Mouse (Mus musculus) lung, embryonic 16.5 days (tissue): ENCODE results near the gene Abtb2. TPM values are rescaled to one million over a fixed set of nuclear protein-coding genes. Genes with fewer than 3 reads are reported as not detected.

Source experiments
- ATAC-seq: fragments of 200-750 bp; cut with Nextera tagmentation; 2 replicates; pipeline ENCODE4 v1.8.0; 2017; ENCODE audit warnings: low read depth, mild to moderate bottlenecking, moderate library complexity
- H3K27ac ChIP-seq: fragments of 300-500 bp; sonication (generic); 2 replicates; pipeline ENCODE4 v1.5.1; 2014; ENCODE audit warnings: mild to moderate bottlenecking, control low read depth, low read length
- H3K27me3 ChIP-seq: fragments of 300-500 bp; sonication (generic); 2 replicates; pipeline ENCODE4 v1.6.1; 2014; ENCODE audit warnings: low read depth, low read length, mixed read lengths; ENCODE audit not compliant: control insufficient read depth, insufficient read depth
- H3K36me3 ChIP-seq: fragments of 300-500 bp; sonication (generic); 2 replicates; pipeline ENCODE4 v1.6.1; 2014; ENCODE audit warnings: low read length; ENCODE audit not compliant: control insufficient read depth, insufficient read depth
- H3K4me1 ChIP-seq: fragments of 300-500 bp; sonication (generic); replicated peaks from 2 replicates; pipeline ENCODE4 v1.6.1; 2014; ENCODE audit warnings: low read length, mixed read lengths; ENCODE audit not compliant: control insufficient read depth, insufficient read depth
- H3K4me2 ChIP-seq: fragments of 300-500 bp; sonication (generic); 2 replicates; pipeline ENCODE4 v1.6.1; 2014; ENCODE audit warnings: low read depth, low read length, control low read depth
- H3K4me3 ChIP-seq: fragments of 300-500 bp; sonication (generic); 2 replicates; pipeline ENCODE4 v1.5.1; 2014; ENCODE audit warnings: mild to moderate bottlenecking, low read length, control low read depth
- H3K9ac ChIP-seq: fragments of 300-500 bp; sonication (generic); 2 replicates; pipeline ENCODE4 v1.6.1; 2014; ENCODE audit warnings: low read length, control low read depth
- H3K9me3 ChIP-seq: fragments of 300-500 bp; sonication (generic); 2 replicates; pipeline ENCODE4 v1.6.1; 2016; ENCODE audit warnings: low read length; ENCODE audit not compliant: control insufficient read depth
- WGBS: fragments of 180-500 bp; shearing (Covaris S2); extraction: QIAGEN DNeasy Blood & Tissue Kit; methylation state at CpG from one replicate; pipeline ENCODE4 v1.1.7; 2014; 5-methylcytosine and 5-hydroxymethylcytosine counted together
- polyA plus RNA-seq: library from polyadenylated mRNA; unstranded; fragments of >200 nt; fragmentation: Nextera tagmentation; extraction: Ambion mirVana; gene quantifications from 2 replicates; pipeline ENCODE4 v1.2.1, GENCODE M21; 2015

Gene Abtb2
- polyA plus RNA-seq, 1 experiment from 2014 or later: 7.7 TPM

GRCm38 (mm10) chr2:103592591-103592929, 26.4 kb downstream of the Abtb2 start:
- no peak overlapping the region for H3K9ac ChIP-seq
- H3K4me2 ChIP-seq: no peak overlapping the region
- H3K9me3 ChIP-seq: no peaks in the 10 kb centered on the region
- H3K36me3 ChIP-seq: no peaks in the 10 kb centered on the region
- peak overlapping the region; percentile 28; the same call in 1 of the 2 replicates for H3K27ac ChIP-seq
- ATAC-seq: no peak
- 70% methylated on average over 3 of the region's 3 CpGs for WGBS
- peaks cover 15% of the 10 kb centered on the region for H3K4me1 ChIP-seq
- no peaks in the 10 kb centered on the region for H3K27me3 ChIP-seq
- no peak overlapping the region for H3K4me3 ChIP-seq

GRCm38 (mm10) chr2:103594592-103595011, 28.5 kb downstream of the Abtb2 start:
- Histone ChIP-seq H3K4me3 (no peak overlapping the region), H3K9me3 (no peaks in the 10 kb centered on the region), H3K4me1 (peaks cover 13% of the 10 kb centered on the region), H3K27me3 (no peaks in the 10 kb centered on the region), H3K27ac (no peak overlapping the region), H3K36me3 (no peaks in the 10 kb centered on the region), H3K4me2 (no peak overlapping the region), H3K9ac (no peak overlapping the region)
- WGBS: 63% methylated on average over 6 of the region's 6 CpGs
- no peak for ATAC-seq

GRCm38 (mm10) chr2:103595028-103595651, 29.0 kb downstream of the Abtb2 start:
- H3K27ac ChIP-seq: no peak overlapping the region
- no peak overlapping the region for H3K9ac ChIP-seq
- no peaks in the 10 kb centered on the region for H3K27me3 ChIP-seq
- no peak for ATAC-seq
- no peak overlapping the region for H3K4me2 ChIP-seq
- no peaks in the 10 kb centered on the region for H3K9me3 ChIP-seq
- H3K4me3 ChIP-seq: no peak overlapping the region
- peaks cover 15% of the 10 kb centered on the region for H3K4me1 ChIP-seq
- WGBS: 38% methylated on average over 5 of the region's 5 CpGs
- H3K36me3 ChIP-seq: no peaks in the 10 kb centered on the region

GRCm38 (mm10) chr2:103599296-103599695, 33.2 kb downstream of the Abtb2 start:
- H3K4me1 ChIP-seq: peaks cover 14% of the 10 kb centered on the region
- no peaks in the 10 kb centered on the region for H3K36me3 ChIP-seq
- no peaks in the 10 kb centered on the region for H3K9me3 ChIP-seq
- H3K4me3 ChIP-seq: no peak overlapping the region
- no peak overlapping the region for H3K4me2 ChIP-seq
- ATAC-seq: no peak
- 51% methylated on average over 1 of the region's 1 CpGs for WGBS
- no peaks in the 10 kb centered on the region for H3K27me3 ChIP-seq
- H3K27ac ChIP-seq: no peak overlapping the region
- no peak overlapping the region for H3K9ac ChIP-seq

- Histone ChIP-seq H3K36me3 (no peaks in the 10 kb centered on the region), H3K4me1 (peaks cover 14% of the 10 kb centered on the region), H3K27ac (no peak overlapping the region), H3K4me3 (no peak overlapping the region), H3K9ac (no peak overlapping the region), H3K27me3 (no peaks in the 10 kb centered on the region), H3K9me3 (no peaks in the 10 kb centered on the region), H3K4me2 (no peak overlapping the region)
- 49% methylated on average over 8 of the region's 8 CpGs for WGBS
- ATAC-seq: no peak
Observed at GRCm38 (mm10) chr2:103600165-103600891, 34.2 kb downstream of the Abtb2 start.

- 11% methylated on average over 1 of the region's 1 CpGs for WGBS
- H3K27ac ChIP-seq: no peak overlapping the region
- H3K4me2 ChIP-seq: no peak overlapping the region
- no peaks in the 10 kb centered on the region for H3K9me3 ChIP-seq
- no peaks in the 10 kb centered on the region for H3K36me3 ChIP-seq
- no peak overlapping the region for H3K4me3 ChIP-seq
- H3K9ac ChIP-seq: no peak overlapping the region
- peaks cover 14% of the 10 kb centered on the region for H3K4me1 ChIP-seq
- no peak for ATAC-seq
- H3K27me3 ChIP-seq: no peaks in the 10 kb centered on the region
Observed at GRCm38 (mm10) chr2:103601126-103601525, 35.0 kb downstream of the Abtb2 start.

GRCm38 (mm10) chr2:103601531-103601930, 35.4 kb downstream of the Abtb2 start:
- WGBS: 74% methylated on average over 1 of the region's 1 CpGs
- no peak for ATAC-seq
- no peaks in the 10 kb centered on the region for H3K27me3 ChIP-seq
- H3K4me2 ChIP-seq: no peak overlapping the region
- no peak overlapping the region for H3K27ac ChIP-seq
- no peak overlapping the region for H3K9ac ChIP-seq
- peaks cover 14% of the 10 kb centered on the region for H3K4me1 ChIP-seq
- no peaks in the 10 kb centered on the region for H3K36me3 ChIP-seq
- H3K9me3 ChIP-seq: no peaks in the 10 kb centered on the region
- no peak overlapping the region for H3K4me3 ChIP-seq

GRCm38 (mm10) chr2:103603209-103603608, 37.1 kb downstream of the Abtb2 start:
- Histone ChIP-seq H3K4me1 (peaks cover 17% of the 10 kb centered on the region), H3K27me3 (no peaks in the 10 kb centered on the region), H3K4me2 (no peak overlapping the region), H3K9me3 (no peaks in the 10 kb centered on the region), H3K4me3 (no peak overlapping the region), H3K36me3 (no peaks in the 10 kb centered on the region), H3K27ac (no peak overlapping the region), H3K9ac (no peak overlapping the region)
- ATAC-seq: no peak
- 41% methylated on average over 3 of the region's 3 CpGs for WGBS

- WGBS: 52% methylated on average over 1 of the region's 1 CpGs
- peaks cover 22% of the 10 kb centered on the region for H3K4me1 ChIP-seq
- H3K4me2 ChIP-seq: no peak overlapping the region
- no peak overlapping the region for H3K4me3 ChIP-seq
- no peaks in the 10 kb centered on the region for H3K36me3 ChIP-seq
- H3K9ac ChIP-seq: no peak overlapping the region
- H3K27ac ChIP-seq: no peak overlapping the region
- ATAC-seq: no peak
- no peaks in the 10 kb centered on the region for H3K27me3 ChIP-seq
- no peaks in the 10 kb centered on the region for H3K9me3 ChIP-seq
Observed at GRCm38 (mm10) chr2:103603869-103604268, 37.8 kb downstream of the Abtb2 start.
